Mouse (Mus musculus) liver, postnatal 0 days (tissue): ENCODE measurements at regions not wholly inside any gene's neighbourhood (a gene's known extent, or its start where the extent isn't known, plus 50 kb on each side); places are given as distances from the start of the nearest gene placed in this dataset.

Source experiments
- CTCF ChIP-seq: sonication (generic); IDR thresholded peaks from 2 replicates; pipeline ENCODE4 v1.5.1; 2016; ENCODE audit warnings: antibody characterized with exemption, low read depth
- EP300 ChIP-seq: IDR thresholded peaks from 2 replicates; pipeline ENCODE4 v1.6.1; 2016; ENCODE audit warnings: antibody characterized with exemption, low read depth, mild to moderate bottlenecking

DNA sequence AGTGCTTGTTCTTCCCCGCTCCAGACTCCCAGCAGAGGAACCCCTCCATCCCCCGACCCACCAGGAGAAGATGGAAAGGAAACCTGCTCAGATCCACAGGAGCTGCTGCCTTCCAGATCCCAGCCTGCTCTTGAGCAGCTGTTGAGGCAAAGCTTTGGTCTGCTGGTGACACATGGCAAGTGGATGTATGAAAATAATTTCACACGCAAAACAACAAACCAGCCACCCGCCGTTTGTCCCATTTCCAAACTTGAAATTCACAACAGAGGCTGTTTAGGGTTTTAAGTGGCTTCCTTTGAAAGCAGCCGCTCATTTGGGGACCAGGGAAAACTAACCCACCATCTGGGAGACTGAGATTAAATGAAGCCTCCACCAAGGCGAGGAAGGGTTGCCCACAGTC lies 220.8 kb upstream of the Zdhhc25 start:
- TF ChIP-seq CTCF = no peak
- no peak for TF ChIP-seq EP300
